Mouse (Mus musculus): ENCODE results near the gene Pole. TPM values are rescaled to one million over a fixed set of nuclear protein-coding genes. Genes with fewer than 3 reads are reported as not detected.
A peak's percentile ranks its signal among the peaks of the same experiment; 100 is the strongest.

The Pole gene
- polyA plus RNA-seq, 1 experiment: 9.2 TPM

- Histone ChIP-seq H3K4me3 (ENCODE audit: insufficient read depth, low read length) (peak overlapping the region; percentile 62), H3K4me1 (ENCODE audit: control insufficient read depth, insufficient read depth, low read length) (no peaks in the 10 kb centered on the region), H3K27ac (ENCODE audit: insufficient read depth, low read depth, low read length) (no peak overlapping the region)
- no peak for TF ChIP-seq POLR2A (IDR thresholded peaks at IDR 0.05; ENCODE audit: borderline replicate concordance, low read depth, low read length)
- no peak for TF ChIP-seq CTCF (IDR thresholded peaks at IDR 0.05; ENCODE audit: low read depth, low read length)
These were observed 77.2 kb downstream of the Pole start for GRCm38 (mm10) chr5:110363179-110363821.

GRCm38 (mm10) chr5:110363822-110364545 is 77.9 kb downstream of the Pole start:
- Histone ChIP-seq H3K4me3 (ENCODE audit: insufficient read depth, low read length) (no peak overlapping the region), H3K27ac (ENCODE audit: insufficient read depth, low read depth, low read length) (no peak overlapping the region), H3K4me1 (ENCODE audit: control insufficient read depth, insufficient read depth, low read length) (no peaks in the 10 kb centered on the region)
- no peak for TF ChIP-seq POLR2A (IDR thresholded peaks at IDR 0.05; ENCODE audit: borderline replicate concordance, low read depth, low read length)
- TF ChIP-seq CTCF (IDR thresholded peaks at IDR 0.05; ENCODE audit: low read depth, low read length): no peak

GRCm38 (mm10) chr5:110376802-110377433 is 90.8 kb downstream of the Pole start:
- Histone ChIP-seq H3K27ac (ENCODE audit: insufficient read depth, low read depth, low read length) (no peak overlapping the region), H3K4me1 (ENCODE audit: control insufficient read depth, insufficient read depth, low read length) (no peaks in the 10 kb centered on the region), H3K4me3 (ENCODE audit: insufficient read depth, low read length) (no peak overlapping the region)
- TF ChIP-seq POLR2A (IDR thresholded peaks at IDR 0.05; ENCODE audit: borderline replicate concordance, low read depth, low read length) (no peak), CTCF (IDR thresholded peaks at IDR 0.05; ENCODE audit: low read depth, low read length) (peak; percentile 81)

- TF ChIP-seq POLR2A (IDR thresholded peaks at IDR 0.05; ENCODE audit: borderline replicate concordance, low read depth, low read length): no peak
- no peak for TF ChIP-seq CTCF (IDR thresholded peaks at IDR 0.05; ENCODE audit: low read depth, low read length)
- H3K4me3 ChIP-seq (ENCODE audit: insufficient read depth, low read length): no peak overlapping the region
- no peaks in the 10 kb centered on the region for H3K4me1 ChIP-seq (ENCODE audit: control insufficient read depth, insufficient read depth, low read length)
- H3K27ac ChIP-seq (ENCODE audit: insufficient read depth, low read depth, low read length): no peak overlapping the region
These were observed 92.1 kb downstream of the Pole start for GRCm38 (mm10) chr5:110378181-110378583.

- Histone ChIP-seq H3K4me1 (ENCODE audit: control insufficient read depth, insufficient read depth, low read length) (no peaks in the 10 kb centered on the region), H3K4me3 (ENCODE audit: insufficient read depth, low read length) (no peak overlapping the region), H3K27ac (ENCODE audit: insufficient read depth, low read depth, low read length) (no peak overlapping the region)
- TF ChIP-seq CTCF (IDR thresholded peaks at IDR 0.05; ENCODE audit: low read depth, low read length): no peak
These were observed 93.0 kb downstream of the Pole start for GRCm38 (mm10) chr5:110379086-110379485.

- Histone ChIP-seq H3K4me1 (ENCODE audit: control insufficient read depth, insufficient read depth, low read length) (peaks cover under 1% of the 10 kb centered on the region; the same call in 1 of the 2 replicates), H3K4me3 (ENCODE audit: insufficient read depth, low read length) (no peak overlapping the region), H3K27ac (ENCODE audit: insufficient read depth, low read depth, low read length) (no peak overlapping the region)
- TF ChIP-seq POLR2A (IDR thresholded peaks at IDR 0.05; ENCODE audit: borderline replicate concordance, low read depth, low read length): no peak
These were observed 93.7 kb downstream of the Pole start for GRCm38 (mm10) chr5:110379823-110380222.

- Histone ChIP-seq H3K27ac (ENCODE audit: insufficient read depth, low read depth, low read length) (no peak overlapping the region), H3K4me1 (ENCODE audit: control insufficient read depth, insufficient read depth, low read length) (peaks cover 15% of the 10 kb centered on the region), H3K4me3 (ENCODE audit: insufficient read depth, low read length) (no peak overlapping the region)
- no peak for TF ChIP-seq POLR2A (IDR thresholded peaks at IDR 0.05; ENCODE audit: borderline replicate concordance, low read depth, low read length)
- TF ChIP-seq CTCF (IDR thresholded peaks at IDR 0.05; ENCODE audit: low read depth, low read length): no peak
These were observed 98.4 kb downstream of the Pole start for GRCm38 (mm10) chr5:110384491-110384890.

- H3K4me1 ChIP-seq (ENCODE audit: control insufficient read depth, insufficient read depth, low read length): peaks cover 15% of the 10 kb centered on the region
- TF ChIP-seq CTCF (IDR thresholded peaks at IDR 0.05; ENCODE audit: low read depth, low read length) (no peak), POLR2A (IDR thresholded peaks at IDR 0.05; ENCODE audit: borderline replicate concordance, low read depth, low read length) (no peak)
- H3K27ac ChIP-seq (ENCODE audit: insufficient read depth, low read depth, low read length): no peak overlapping the region
- no peak overlapping the region for H3K4me3 ChIP-seq (ENCODE audit: insufficient read depth, low read length)
These were observed 99.2 kb downstream of the Pole start for GRCm38 (mm10) chr5:110385263-110385662.

- no peak overlapping the region for H3K27ac ChIP-seq (ENCODE audit: insufficient read depth, low read depth, low read length)
- no peak for TF ChIP-seq CTCF (IDR thresholded peaks at IDR 0.05; ENCODE audit: low read depth, low read length)
- no peak for TF ChIP-seq POLR2A (IDR thresholded peaks at IDR 0.05; ENCODE audit: borderline replicate concordance, low read depth, low read length)
- peak overlapping the region; percentile 63 for H3K4me3 ChIP-seq (ENCODE audit: insufficient read depth, low read length)
- peaks cover 18% of the 10 kb centered on the region for H3K4me1 ChIP-seq (ENCODE audit: control insufficient read depth, insufficient read depth, low read length)
These were observed 100.5 kb downstream of the Pole start for GRCm38 (mm10) chr5:110386371-110387330.

Other genes with a start within 250 kb of the Pole start
- 5.3 and 8.8 TPM in 2 replicates for gene Gm17655, start 213.8 kb upstream of the Pole start, polyA plus RNA-seq (2012; ENCODE audit: insufficient read depth, insufficient read length, missing spikeins)
- gene Gm35315, start 191.9 kb upstream of the Pole start, polyA plus RNA-seq (2012; ENCODE audit: insufficient read depth, insufficient read length, missing spikeins): 0.61 and 0.79 TPM in 2 replicates
- gene Plcxd1, start 186.3 kb upstream of the Pole start, polyA plus RNA-seq (2012; ENCODE audit: insufficient read depth, insufficient read length, missing spikeins): not detected in 2 replicates
- gene Gtpbp6, start 178.1 kb upstream of the Pole start, polyA plus RNA-seq (2012; ENCODE audit: insufficient read depth, insufficient read length, missing spikeins): 26.0 and 29.1 TPM in 2 replicates
- 3.1 and 4.5 TPM in 2 replicates for gene Zfp605, start 176.2 kb upstream of the Pole start, polyA plus RNA-seq (2012; ENCODE audit: insufficient read depth, insufficient read length, missing spikeins)
- gene Chfr, start 150.5 kb upstream of the Pole start, polyA plus RNA-seq (2012; ENCODE audit: insufficient read depth, insufficient read length, missing spikeins): 42.3 and 42.5 TPM in 2 replicates
- gene Golga3, start 109.6 kb upstream of the Pole start, polyA plus RNA-seq (2012; ENCODE audit: insufficient read depth, insufficient read length, missing spikeins): 23.6 and 24.7 TPM in 2 replicates
- gene Ankle2, start 55.3 kb upstream of the Pole start, polyA plus RNA-seq (2012; ENCODE audit: insufficient read depth, insufficient read length, missing spikeins): 29.5 and 36.6 TPM in 2 replicates
- gene Pgam5, start 16.4 kb upstream of the Pole start, polyA plus RNA-seq (2012; ENCODE audit: insufficient read depth, insufficient read length, missing spikeins): 15.2 and 16.4 TPM in 2 replicates
- gene Pxmp2, start 120 bp upstream of the Pole start, polyA plus RNA-seq (2012; ENCODE audit: insufficient read depth, insufficient read length, missing spikeins): 3.3 and 3.4 TPM in 2 replicates
- gene P2rx2, start 56.9 kb downstream of the Pole start, polyA plus RNA-seq (2012; ENCODE audit: insufficient read depth, insufficient read length, missing spikeins): not detected in 2 replicates
- gene Lrcol1, start 58.4 kb downstream of the Pole start, polyA plus RNA-seq (2012; ENCODE audit: insufficient read depth, insufficient read length, missing spikeins): not detected in 2 replicates
- 29.4 and 35.7 TPM in 2 replicates for gene Fbrsl1, start 162.2 kb downstream of the Pole start, polyA plus RNA-seq (2012; ENCODE audit: insufficient read depth, insufficient read length, missing spikeins)

All from bone marrow macrophage, adult 2 months (primary cell).